Mouse (Mus musculus): ENCODE measurements around the gene Mus81. TPM values are rescaled to one million over a fixed set of nuclear protein-coding genes. Genes with fewer than 3 reads are reported as not detected.

Gene Mus81
- total RNA-seq, 1 experiment, result 31.3 TPM

DNA sequence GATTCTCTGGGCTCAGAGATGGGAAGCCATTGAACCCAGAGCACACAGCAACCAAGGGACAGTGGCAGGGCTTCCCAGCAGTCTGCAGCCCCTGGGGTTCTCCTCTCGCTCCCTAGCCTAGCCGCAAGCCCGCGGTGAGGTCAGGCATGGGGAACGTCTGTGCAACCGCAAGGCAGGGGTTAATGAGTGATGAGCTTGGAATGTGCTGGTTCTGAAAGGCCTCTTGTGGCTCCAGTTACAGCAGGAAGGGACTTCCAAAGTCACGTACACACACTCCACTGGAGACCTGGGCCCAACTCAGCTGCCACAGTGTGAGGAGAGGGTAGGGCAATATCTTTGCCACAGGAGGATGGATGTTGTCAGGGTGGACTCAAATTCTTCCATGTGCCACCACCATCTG is 43.2 kb downstream of the Mus81 start:
- Histone ChIP-seq H3K4me1 (ENCODE audit: control insufficient read depth in 2 of 2, insufficient read depth in 2 of 2, low read length in 2 of 2, poor library complexity in 1 of 2) (peaks cover 0 to 3% of the 10 kb centered on the region in 2 experiments; a peak in 1 of 4 replicates), H3K36me3 (ENCODE audit: control insufficient read depth, insufficient read depth, low read length, poor library complexity, severe bottlenecking) (no peaks in the 10 kb centered on the region), H3K4me3 (ENCODE audit: insufficient read depth in 1 of 2, low read depth in 1 of 2, low read length in 2 of 2, poor library complexity in 1 of 2, severe bottlenecking in 1 of 2) (no peak overlapping the region), H3K9ac (ENCODE audit: insufficient read depth, low read depth, low read length, poor library complexity, severe bottlenecking) (no peak overlapping the region), H3K27ac (ENCODE audit: insufficient read depth, low read depth, low read length, poor library complexity, severe bottlenecking) (no peak overlapping the region), H3K9me3 (ENCODE audit: control insufficient read depth, insufficient read depth, low read depth, low read length) (no peaks in the 10 kb centered on the region)
- no peak for DNase-seq (ENCODE audit: low read depth, low spot score)
- in situ Hi-C loops (cut with MboI; ENCODE audit: low sequenced_read_pairs in 2 of 2, unreplicated experiment in 2 of 2), result no loop called here
- TF ChIP-seq MAFK (IDR thresholded peaks at IDR 0.05; ENCODE audit: insufficient read depth, low read depth, low read length), result no peak
- no peak for TF ChIP-seq HCFC1 (IDR thresholded peaks at IDR 0.05; ENCODE audit: borderline replicate concordance, insufficient read depth, low read length)
- TF ChIP-seq ZC3H11A (IDR thresholded peaks at IDR 0.05; ENCODE audit: borderline replicate concordance, low read depth, low read length), result no peak
- no peak for TF ChIP-seq CHD2 (IDR thresholded peaks at IDR 0.05; ENCODE audit: low read depth, low read length)
- TF ChIP-seq ZNF384 (IDR thresholded peaks at IDR 0.05; ENCODE audit: low read depth, low read length), result no peak

DNA sequence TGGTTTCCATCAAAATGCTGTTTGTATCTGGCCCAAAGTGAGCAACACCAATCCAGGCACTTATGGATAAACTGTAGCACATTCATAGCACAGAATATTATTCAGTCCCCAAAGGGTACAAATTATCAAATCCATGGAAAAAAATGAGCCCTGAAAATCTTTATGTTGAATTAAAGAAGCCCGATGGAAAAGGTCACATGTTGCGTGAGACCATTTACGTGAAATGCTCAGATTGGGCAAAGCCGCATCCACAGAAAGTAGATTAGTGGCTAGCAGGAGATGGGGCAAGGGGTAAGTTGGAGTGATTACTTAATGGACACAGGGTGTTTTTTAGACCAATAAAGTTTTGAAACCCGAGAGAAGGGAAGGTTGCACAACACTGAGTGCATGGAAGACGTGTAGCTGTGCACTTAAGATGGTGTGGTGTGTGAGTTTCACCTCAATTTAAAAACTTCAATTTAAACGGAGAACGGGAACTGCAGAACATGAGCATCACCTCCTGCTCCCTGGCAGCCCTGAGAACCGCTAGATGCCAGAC is 43.8 kb downstream of the Mus81 start:
- in situ Hi-C loops (cut with MboI; ENCODE audit: low sequenced_read_pairs in 2 of 2, unreplicated experiment in 2 of 2), result no loop called here
- Histone ChIP-seq H3K9ac (ENCODE audit: insufficient read depth, low read depth, low read length, poor library complexity, severe bottlenecking) (no peak overlapping the region), H3K9me3 (ENCODE audit: control insufficient read depth, insufficient read depth, low read depth, low read length) (no peaks in the 10 kb centered on the region)

DNA sequence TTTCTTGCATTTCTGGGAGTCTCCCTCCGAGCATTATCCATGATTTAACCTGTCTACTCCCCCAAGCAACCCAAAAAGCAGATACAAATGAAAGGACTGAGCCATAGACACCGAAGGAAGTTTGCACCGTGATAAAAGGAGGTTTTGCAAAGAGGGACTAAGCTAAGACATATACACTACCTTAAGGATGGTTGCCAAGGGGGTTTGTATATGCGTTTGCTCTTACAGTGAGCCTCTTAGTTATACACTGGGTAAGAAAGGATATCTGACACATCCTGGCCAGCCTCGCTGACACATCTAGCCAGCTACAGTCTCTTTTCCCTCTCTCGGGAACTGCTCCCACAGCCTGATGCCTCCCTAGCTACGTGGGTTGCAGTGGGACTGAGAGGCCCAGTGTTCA is 54.3 kb downstream of the Mus81 start:
- no peak overlapping the region; a peak in 1 of 4 replicates for H3K4me3 ChIP-seq (ENCODE audit: insufficient read depth in 1 of 2, low read depth in 1 of 2, low read length in 2 of 2, poor library complexity in 1 of 2, severe bottlenecking in 1 of 2)
- H3K9ac ChIP-seq (ENCODE audit: insufficient read depth, low read depth, low read length, poor library complexity, severe bottlenecking), result no peak overlapping the region; the same call in 1 of the 2 replicates
- in situ Hi-C loops (cut with MboI; ENCODE audit: low sequenced_read_pairs in 2 of 2, unreplicated experiment in 2 of 2), result no loop called here

More for the DNA sequence above, 43.8 kb downstream of the Mus81 start:
- H3K4me1 ChIP-seq (ENCODE audit: control insufficient read depth in 2 of 2, insufficient read depth in 2 of 2, low read length in 2 of 2, poor library complexity in 1 of 2), result peaks cover 0 to 3% of the 10 kb centered on the region in 2 experiments; a peak in 1 of 4 replicates
- DNase-seq (ENCODE audit: low read depth, low spot score), result no peak
- no peak overlapping the region for H3K27ac ChIP-seq (ENCODE audit: insufficient read depth, low read depth, low read length, poor library complexity, severe bottlenecking)
- H3K4me3 ChIP-seq (ENCODE audit: insufficient read depth in 1 of 2, low read depth in 1 of 2, low read length in 2 of 2, poor library complexity in 1 of 2, severe bottlenecking in 1 of 2), result no peak overlapping the region
- H3K36me3 ChIP-seq (ENCODE audit: control insufficient read depth, insufficient read depth, low read length, poor library complexity, severe bottlenecking), result no peaks in the 10 kb centered on the region
- no peak for TF ChIP-seq ZNF384 (IDR thresholded peaks at IDR 0.05; ENCODE audit: low read depth, low read length)
- no peak for TF ChIP-seq ZC3H11A (IDR thresholded peaks at IDR 0.05; ENCODE audit: borderline replicate concordance, low read depth, low read length)
- no peak for TF ChIP-seq MAFK (IDR thresholded peaks at IDR 0.05; ENCODE audit: insufficient read depth, low read depth, low read length)
- no peak for TF ChIP-seq CHD2 (IDR thresholded peaks at IDR 0.05; ENCODE audit: low read depth, low read length)
- no peak for TF ChIP-seq HCFC1 (IDR thresholded peaks at IDR 0.05; ENCODE audit: borderline replicate concordance, insufficient read depth, low read length)

DNA sequence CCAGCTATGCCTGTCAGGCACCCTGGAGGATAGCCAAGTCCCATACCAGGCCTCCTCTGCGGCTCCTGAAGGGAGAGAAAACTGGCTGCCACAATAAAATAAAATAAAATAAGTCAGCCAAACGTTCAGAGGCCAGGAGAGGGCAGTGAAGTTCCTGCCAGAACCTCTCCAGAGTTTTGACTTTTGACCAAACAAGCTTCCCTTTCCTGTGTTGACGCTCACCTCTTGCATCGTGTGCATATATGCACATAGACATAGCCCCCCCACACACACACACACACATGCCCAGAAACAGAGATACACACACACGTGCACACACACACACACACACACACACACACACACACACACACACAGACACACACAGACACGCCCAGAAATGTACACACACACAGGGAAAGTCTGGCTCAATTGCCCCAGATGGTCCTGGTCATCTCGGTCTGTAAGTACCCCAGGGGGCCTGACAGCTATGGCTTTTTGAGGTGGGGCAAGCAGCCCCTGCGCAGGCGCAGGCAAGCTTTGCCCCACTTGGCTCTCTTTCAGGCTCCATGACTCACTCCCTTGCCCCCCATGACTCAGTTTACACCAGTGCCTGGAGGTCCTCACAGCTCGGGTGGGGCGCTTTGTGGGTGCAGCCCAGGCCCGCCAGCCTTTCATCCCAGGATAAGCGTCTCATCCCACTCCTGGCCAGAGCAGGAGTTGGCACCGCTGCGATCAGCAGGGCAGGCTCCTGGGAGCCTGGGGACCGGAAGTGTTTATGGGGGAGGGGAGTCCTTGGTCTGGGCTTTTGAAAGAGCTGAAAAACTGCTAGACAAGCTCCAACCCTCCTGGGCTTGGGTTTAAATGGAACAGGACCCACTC is 55.0 kb downstream of the Mus81 start:
- in situ Hi-C loops (cut with MboI; ENCODE audit: low sequenced_read_pairs in 2 of 2, unreplicated experiment in 2 of 2), result no loop called here
- DNase-seq (ENCODE audit: low read depth, low spot score), result no peak
- H3K9ac ChIP-seq (ENCODE audit: insufficient read depth, low read depth, low read length, poor library complexity, severe bottlenecking), result peak overlapping the region; percentile 55
- TF ChIP-seq MAFK (IDR thresholded peaks at IDR 0.05; ENCODE audit: insufficient read depth, low read depth, low read length) (no peak), CHD2 (IDR thresholded peaks at IDR 0.05; ENCODE audit: low read depth, low read length) (no peak), ZC3H11A (IDR thresholded peaks at IDR 0.05; ENCODE audit: borderline replicate concordance, low read depth, low read length) (no peak), HCFC1 (IDR thresholded peaks at IDR 0.05; ENCODE audit: borderline replicate concordance, insufficient read depth, low read length) (no peak), ZNF384 (IDR thresholded peaks at IDR 0.05; ENCODE audit: low read depth, low read length) (no peak)
- H3K36me3 ChIP-seq (ENCODE audit: control insufficient read depth, insufficient read depth, low read length, poor library complexity, severe bottlenecking), result no peaks in the 10 kb centered on the region
- peak overlapping the region; percentile 44 to 53 for H3K4me3 ChIP-seq (ENCODE audit: insufficient read depth in 1 of 2, low read depth in 1 of 2, low read length in 2 of 2, poor library complexity in 1 of 2, severe bottlenecking in 1 of 2)
- H3K27ac ChIP-seq (ENCODE audit: insufficient read depth, low read depth, low read length, poor library complexity, severe bottlenecking), result no peak overlapping the region
- H3K4me1 ChIP-seq (ENCODE audit: control insufficient read depth in 2 of 2, insufficient read depth in 2 of 2, low read length in 2 of 2, poor library complexity in 1 of 2), result peaks cover 3 to 8% of the 10 kb centered on the region in 2 experiments; a peak in 3 of 4 replicates
- no peaks in the 10 kb centered on the region for H3K9me3 ChIP-seq (ENCODE audit: control insufficient read depth, insufficient read depth, low read depth, low read length)

More for the DNA sequence above, 54.3 kb downstream of the Mus81 start:
- Histone ChIP-seq H3K9me3 (ENCODE audit: control insufficient read depth, insufficient read depth, low read depth, low read length) (no peaks in the 10 kb centered on the region), H3K27ac (ENCODE audit: insufficient read depth, low read depth, low read length, poor library complexity, severe bottlenecking) (no peak overlapping the region), H3K36me3 (ENCODE audit: control insufficient read depth, insufficient read depth, low read length, poor library complexity, severe bottlenecking) (no peaks in the 10 kb centered on the region), H3K4me1 (ENCODE audit: control insufficient read depth in 2 of 2, insufficient read depth in 2 of 2, low read length in 2 of 2, poor library complexity in 1 of 2) (peaks cover 3 to 8% of the 10 kb centered on the region in 2 experiments; a peak in 3 of 4 replicates)
- DNase-seq (ENCODE audit: low read depth, low spot score), result no peak
- TF ChIP-seq ZC3H11A (IDR thresholded peaks at IDR 0.05; ENCODE audit: borderline replicate concordance, low read depth, low read length) (no peak), CHD2 (IDR thresholded peaks at IDR 0.05; ENCODE audit: low read depth, low read length) (no peak), HCFC1 (IDR thresholded peaks at IDR 0.05; ENCODE audit: borderline replicate concordance, insufficient read depth, low read length) (no peak), ZNF384 (IDR thresholded peaks at IDR 0.05; ENCODE audit: low read depth, low read length) (no peak)

Other genes starting within 250 kb of the Mus81 start
- gene Pacs1, start 215.3 kb downstream of the Mus81 start, total RNA-seq (2012; rRNA removed), result 5.4 and 7.2 TPM in 2 replicates
- 165 and 175 TPM in 2 replicates for gene Sf3b2, start 192.9 kb downstream of the Mus81 start, total RNA-seq (2012; rRNA removed)
- gene Gal3st3, start 190.1 kb downstream of the Mus81 start, total RNA-seq (2012; rRNA removed), result 2.1 and 3.2 TPM in 2 replicates
- gene Catsper1, start 152.7 kb downstream of the Mus81 start, total RNA-seq (2012; rRNA removed), result not detected in 2 replicates
- gene Cst6, start 138.8 kb downstream of the Mus81 start, total RNA-seq (2012; rRNA removed), result 1.1 and 2.1 TPM in 2 replicates
- 101 and 127 TPM in 2 replicates for gene Eif1ad, start 121.7 kb downstream of the Mus81 start, total RNA-seq (2012; rRNA removed)
- gene Banf1, start 121.2 kb downstream of the Mus81 start, total RNA-seq (2012; rRNA removed), result 213 and 281 TPM in 2 replicates
- 111 and 118 TPM in 2 replicates for gene Sart1, start 99.7 kb downstream of the Mus81 start, total RNA-seq (2012; rRNA removed)
- gene Tsga10ip, start 85.9 kb downstream of the Mus81 start, total RNA-seq (2012; rRNA removed), result 1.5 and 2.7 TPM in 2 replicates
- gene Drap1, start 63.4 kb downstream of the Mus81 start, total RNA-seq (2012; rRNA removed), result 121 and 124 TPM in 2 replicates
- gene AI837181, start 63.3 kb downstream of the Mus81 start, total RNA-seq (2012; rRNA removed), result 13.8 and 13.9 TPM in 2 replicates
- 1.0 and 3.0 TPM in 2 replicates for gene Fosl1, start 40.9 kb downstream of the Mus81 start, total RNA-seq (2012; rRNA removed)
- 4.9 and 5.4 TPM in 2 replicates for gene Ccdc85b, start 30.5 kb downstream of the Mus81 start, total RNA-seq (2012; rRNA removed)
- gene Fibp, start 27.8 kb downstream of the Mus81 start, total RNA-seq (2012; rRNA removed), result 52.4 and 62.0 TPM in 2 replicates
- gene Ctsw, start 19.9 kb downstream of the Mus81 start, total RNA-seq (2012; rRNA removed), result 4.5 and 11.7 TPM in 2 replicates
- gene Efemp2, start 14.4 kb downstream of the Mus81 start, total RNA-seq (2012; rRNA removed), result 18.0 and 23.9 TPM in 2 replicates
- 775 and 955 TPM in 2 replicates for gene Cfl1, start 2.1 kb upstream of the Mus81 start, total RNA-seq (2012; rRNA removed)
- 1.7 and 1.8 TPM in 2 replicates for gene 1700020D05Rik, start 15.4 kb upstream of the Mus81 start, total RNA-seq (2012; rRNA removed)
- gene Snx32, start 22.1 kb upstream of the Mus81 start, total RNA-seq (2012; rRNA removed), result 3.3 and 5.0 TPM in 2 replicates
- 0.58 and 1.1 TPM in 2 replicates for gene Ovol1, start 72.2 kb upstream of the Mus81 start, total RNA-seq (2012; rRNA removed)
- 6.4 and 9.5 TPM in 2 replicates for gene Ap5b1, start 79.6 kb upstream of the Mus81 start, total RNA-seq (2012; rRNA removed)
- 87.9 and 99.5 TPM in 2 replicates for gene Rnaseh2c, start 113.5 kb upstream of the Mus81 start, total RNA-seq (2012; rRNA removed)
- 52.2 and 75.6 TPM in 2 replicates for gene Kat5, start 121.8 kb upstream of the Mus81 start, total RNA-seq (2012; rRNA removed)
- 9.7 and 12.1 TPM in 2 replicates for gene Rela, start 149.1 kb upstream of the Mus81 start, total RNA-seq (2012; rRNA removed)
- gene Sipa1, start 175.3 kb upstream of the Mus81 start, total RNA-seq (2012; rRNA removed), result 10.5 and 14.5 TPM in 2 replicates
- gene Map3k11, start 200.3 kb upstream of the Mus81 start, total RNA-seq (2012; rRNA removed), result 15.0 and 19.3 TPM in 2 replicates
- gene Pcnx3, start 200.5 kb upstream of the Mus81 start, total RNA-seq (2012; rRNA removed), result 63.9 and 98.9 TPM in 2 replicates
- 0.63 and 0.67 TPM in 2 replicates for gene Kcnk7, start 216.0 kb upstream of the Mus81 start, total RNA-seq (2012; rRNA removed)
- 9.0 and 16.4 TPM in 2 replicates for gene Ehbp1l1, start 237.9 kb upstream of the Mus81 start, total RNA-seq (2012; rRNA removed)
- 12.3 and 16.4 TPM in 2 replicates for gene Fam89b, start 241.3 kb upstream of the Mus81 start, total RNA-seq (2012; rRNA removed)

Measured in ES-E14 (cell line).